Mouse (Mus musculus) G1E (cell line): ENCODE measurements around the gene Tex14.

Experiments used
- CTCF ChIP-seq: IDR thresholded peaks from 2 replicates; pipeline ENCODE4 v1.5.1; 2012; ENCODE audit warnings: low read depth, low read length, inconsistent platforms, mixed read lengths
- GATA1 ChIP-seq: IDR thresholded peaks from 2 replicates; pipeline ENCODE4 v1.6.1; 2012; ENCODE audit warnings: borderline replicate concordance, low read length, inconsistent platforms, mixed read lengths
- GATA2 ChIP-seq: IDR thresholded peaks from 2 replicates; pipeline ENCODE4 v1.6.1; 2012; ENCODE audit warnings: low read depth, low read length, inconsistent platforms, borderline replicate concordance
- POLR2AphosphoS5 ChIP-seq: IDR thresholded peaks from 2 replicates; pipeline ENCODE4 v1.6.1; 2012; ENCODE audit warnings: low read depth, low read length, inconsistent platforms; ENCODE audit not compliant: insufficient replicate concordance
- TAL1 ChIP-seq: conservative IDR thresholded peaks from 2 replicates; pipeline ENCODE4 v1.6.1; 2012; ENCODE audit warnings: low read depth, low read length, inconsistent platforms, mixed read lengths

GRCm38 (mm10) chr11:87568255-87568953, 163.5 kb downstream of the Tex14 start, which contains the start of gene Sept4:
- TF ChIP-seq CTCF (no peak), TAL1 (no peak), POLR2AphosphoS5 (no peak), GATA1 (no peak), GATA2 (no peak)
